Mouse (Mus musculus): ENCODE results near the gene Uty.

Uty gene

GRCm38 (mm10) chrY:1245426-1245863 lies at the start of gene Uty:
Uty (minus strand) TSS chrY:1245759.
- DNase-seq = peak in 1 of 2 experiments; percentile 87

GRCm38 (mm10) chrY:1293708-1294107 lies 48.1 kb upstream of the Uty start:
- DNase-seq = no peak

DNA sequence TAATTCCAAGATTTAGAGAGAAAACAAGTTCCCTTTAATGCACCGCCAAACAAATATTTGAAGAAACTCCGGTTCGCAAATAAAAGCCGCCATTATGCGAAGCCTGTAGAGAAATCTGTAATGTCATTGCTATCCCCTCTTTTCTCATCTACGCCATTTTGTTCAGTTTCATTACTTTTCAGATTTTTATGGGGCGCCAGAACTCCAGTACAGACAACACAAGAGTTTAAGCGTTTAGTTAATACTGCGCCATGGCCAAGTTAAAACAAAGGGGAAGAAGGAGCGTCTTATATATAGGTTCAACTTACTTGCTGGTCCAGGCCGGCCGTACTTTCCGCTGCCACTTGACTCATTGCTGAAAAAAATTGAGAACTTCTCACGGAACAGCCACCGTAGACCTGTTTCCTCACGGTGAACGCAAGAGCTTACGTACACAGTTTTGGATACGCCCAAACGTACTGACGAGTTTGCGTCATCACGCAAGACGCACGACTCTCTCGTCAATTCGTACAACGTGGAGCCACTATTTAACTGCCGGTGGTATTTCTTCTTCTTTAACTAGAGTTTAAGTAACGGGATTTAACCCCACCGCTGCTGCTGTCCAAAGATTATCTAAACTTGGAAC lies 40.7 kb upstream of the Uty start, which contains the start of gene Ddx3y:
Gene Ddx3y (minus strand): TSS at position 459 of the 625 bp plus-strand sequence.
- DNase-seq = peak in 1 of 2 experiments; percentile 78

DNA sequence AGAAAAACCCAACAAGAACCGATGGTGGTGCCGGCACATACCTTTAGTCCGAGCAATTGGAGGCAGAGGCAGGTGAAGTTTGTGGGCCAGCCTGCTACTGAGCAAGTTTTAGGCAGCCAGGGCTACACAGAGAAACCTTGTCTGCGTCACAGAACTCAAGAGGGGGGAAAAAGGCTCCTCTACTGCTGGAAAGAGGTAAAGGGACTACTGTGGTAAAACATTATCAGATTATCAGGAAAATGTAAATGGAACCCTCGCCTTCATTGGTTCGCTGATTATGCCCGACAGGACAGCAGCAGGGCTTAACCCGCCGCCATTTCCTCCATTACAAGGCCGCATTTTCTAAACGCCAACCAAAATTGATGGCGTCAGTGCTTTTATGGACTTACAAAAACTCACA lies 40.2 kb upstream of the Uty start:
- peak in 1 of 2 experiments; percentile 6 for DNase-seq

- DNase-seq = no peak
These were observed 558 bp upstream of the Uty start for GRCm38 (mm10) chrY:1246117-1246516.

GRCm38 (mm10) chrY:1244940-1245339 lies 619 bp downstream of the Uty start:
- no peak for DNase-seq

GRCm38 (mm10) chrY:1244421-1244820 lies 1.1 kb downstream of the Uty start:
- DNase-seq = no peak

- no peak for DNase-seq
These were observed 25.6 kb downstream of the Uty start for GRCm38 (mm10) chrY:1220001-1220400.

DNA sequence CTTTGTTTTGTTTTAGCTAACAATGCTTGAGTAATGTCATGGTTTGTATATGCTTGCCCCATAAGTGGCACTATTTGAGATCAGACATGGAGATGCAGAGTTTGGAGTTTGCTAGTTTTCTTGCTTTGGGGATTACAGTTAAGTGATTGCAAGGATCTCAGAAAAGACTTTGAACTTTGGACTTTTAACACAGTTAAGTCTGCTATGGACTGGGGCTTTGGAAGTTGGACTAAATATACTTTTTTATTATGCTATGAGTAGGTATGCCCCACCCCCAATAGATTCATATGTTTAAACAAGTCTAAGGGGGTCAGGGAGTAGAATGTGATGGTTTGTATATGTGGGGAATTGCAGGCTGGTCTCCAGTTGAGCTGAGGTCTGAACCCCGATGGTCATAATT lies 67.1 kb downstream of the Uty start:
- no peak for DNase-seq

GRCm38 (mm10) chrY:1163054-1163453 lies 82.5 kb downstream of the Uty start:
- DNase-seq = no peak

- no peak for DNase-seq
These were observed 129.4 kb downstream of the Uty start for GRCm38 (mm10) chrY:1116153-1116552.

DNA sequence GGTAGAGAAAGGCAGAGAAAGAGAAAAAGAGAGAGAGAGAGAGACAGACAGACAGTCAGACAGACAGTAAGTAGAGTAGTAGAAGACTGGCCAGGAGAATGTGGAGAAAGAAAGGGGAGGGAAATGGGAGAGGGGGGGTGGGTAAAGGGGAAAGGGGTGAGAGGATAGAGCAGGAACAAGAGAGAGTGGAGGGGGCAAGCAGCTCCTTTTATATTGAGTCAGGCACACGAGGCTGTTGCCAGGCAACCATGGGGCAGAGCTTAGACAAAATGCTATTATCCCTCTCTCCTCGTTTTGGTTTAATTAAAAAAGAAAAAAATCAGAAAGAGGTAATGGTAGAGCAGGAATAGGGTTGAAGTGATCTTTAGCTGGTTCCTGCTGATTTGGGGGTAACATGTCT lies 131.5 kb downstream of the Uty start:
- DNase-seq = no peak

All from cerebellum, adult 18-20 months (tissue).